Mouse (Mus musculus) adrenal gland, adult 18-20 months (tissue): Measurements from ENCODE around the gene Tmem14a. TPM values are rescaled to one million over a fixed set of nuclear protein-coding genes. Genes with fewer than 3 reads are reported as not detected.

Experiments used
- total RNA-seq, 2 experiments: library from RNA; stranded (reverse); gene quantifications; 1 replicate in 1 of 2; 2 replicates in 1 of 2; pipeline ENCODE4 v1.2.3; 2021

Tmem14a gene
- total RNA-seq, 2 experiments from 2014 or later, result 5.5 to 5.9 TPM

Other genes with a start within 250 kb of the Tmem14a start
- gene Tram2, start 139.3 kb upstream of the Tmem14a start, total RNA-seq, result 1 to 10 TPM; 3.4 to 4.3 TPM
- gene Gsta3, start 22.0 kb downstream of the Tmem14a start, total RNA-seq, result 10 to 100 TPM; 49.5 to 68.4 TPM
- gene Khdc1a, start 131.1 kb downstream of the Tmem14a start, total RNA-seq, result not detected
- not detected for gene Khdc1c, start 149.8 kb downstream of the Tmem14a start, total RNA-seq
- not detected for gene Khdc1b, start 165.0 kb downstream of the Tmem14a start, total RNA-seq